Mouse (Mus musculus) forebrain, embryonic 15.5 days (tissue): Measurements from ENCODE around the gene Itgal. TPM values are rescaled to one million over a fixed set of nuclear protein-coding genes. Genes with fewer than 3 reads are reported as not detected.
"Not testable (repeated sequence)": the region's sequence is repeated elsewhere in the genome, so short reads cannot be mapped to it uniquely, and the experiment has no call there.

Source experiments
- ATAC-seq: fragments of 200-750 bp; cut with Nextera tagmentation; replicated peaks from 2 replicates; pipeline ENCODE4 v1.8.0; 2017; ENCODE audit warnings: mild to moderate bottlenecking, moderate TSS enrichment, moderate library complexity
- H3K27ac ChIP-seq: fragments of 300-500 bp; sonication (generic); replicated peaks from 2 replicates; pipeline ENCODE4 v1.5.1; 2015; ENCODE audit warnings: mild to moderate bottlenecking, inconsistent platforms
- H3K27me3 ChIP-seq: fragments of 300-500 bp; sonication (generic); 2 replicates; pipeline ENCODE4 v1.6.1; 2015; ENCODE audit warnings: inconsistent platforms
- H3K36me3 ChIP-seq: fragments of 300-500 bp; sonication (generic); 2 replicates; pipeline ENCODE4 v1.6.1; 2015; ENCODE audit warnings: mild to moderate bottlenecking, inconsistent platforms
- H3K4me1 ChIP-seq: fragments of 300-500 bp; sonication (generic); 2 replicates; pipeline ENCODE4 v1.6.1; 2015; ENCODE audit warnings: inconsistent platforms
- H3K4me2 ChIP-seq: fragments of 300-500 bp; sonication (generic); replicated peaks from 2 replicates; pipeline ENCODE4 v1.6.1; 2015; ENCODE audit warnings: mild to moderate bottlenecking, inconsistent platforms
- H3K4me3 ChIP-seq: fragments of 300-500 bp; sonication (generic); 2 replicates; pipeline ENCODE4 v1.5.1; 2015; ENCODE audit warnings: mild to moderate bottlenecking, inconsistent platforms
- H3K9ac ChIP-seq: fragments of 300-500 bp; sonication (generic); replicated peaks from 2 replicates; pipeline ENCODE4 v1.6.1; 2015; ENCODE audit warnings: mild to moderate bottlenecking, inconsistent platforms
- H3K9me3 ChIP-seq: fragments of 300-500 bp; sonication (generic); 2 replicates; pipeline ENCODE4 v1.6.1; 2016; ENCODE audit warnings: inconsistent platforms
- WGBS: fragments of 180-500 bp; shearing (Covaris S2); methylation state at CpG from one replicate; pipeline ENCODE4 v1.1.7; 2015; ENCODE audit warnings: mixed read lengths; 5-methylcytosine and 5-hydroxymethylcytosine counted together
- polyA plus RNA-seq: library from polyadenylated mRNA; unstranded; fragments of >200 nt; fragmentation: Nextera tagmentation; extraction: Ambion mirVana; gene quantifications from 2 replicates; pipeline ENCODE4 v1.2.1, GENCODE M21; 2015

The Itgal gene
- polyA plus RNA-seq, 1 experiment from 2014 or later, result 0.28 TPM

GRCm38 (mm10) chr7:127371213-127371612 is 75.2 kb downstream of the Itgal start:
- no peak overlapping the region for H3K9ac ChIP-seq
- WGBS, result 88% methylated on average over 2 of the region's 2 CpGs
- peaks cover 4% of the 10 kb centered on the region; the same call in 1 of the 2 replicates for H3K4me1 ChIP-seq
- H3K4me3 ChIP-seq, result no peak overlapping the region
- H3K36me3 ChIP-seq, result peaks cover 4% of the 10 kb centered on the region; the same call in 1 of the 2 replicates
- ATAC-seq, result no peak
- no peak overlapping the region for H3K27ac ChIP-seq
- H3K4me2 ChIP-seq, result no peak overlapping the region
- no peaks in the 10 kb centered on the region for H3K9me3 ChIP-seq
- no peaks in the 10 kb centered on the region for H3K27me3 ChIP-seq

- not testable (repeated sequence) for H3K9me3 ChIP-seq, H3K27ac ChIP-seq, H3K4me2 ChIP-seq, H3K27me3 ChIP-seq, H3K4me3 ChIP-seq, H3K4me1 ChIP-seq, ATAC-seq, H3K36me3 ChIP-seq, H3K9ac ChIP-seq
- WGBS, result 82% methylated on average over 3 of the region's 3 CpGs
Observed at GRCm38 (mm10) chr7:127371870-127372269, 75.8 kb downstream of the Itgal start.

GRCm38 (mm10) chr7:127375271-127376245 is 79.5 kb downstream of the Itgal start, which contains the start of gene Zfp747:
Zfp747 (minus strand) TSS chr7:127376050.
- not testable (repeated sequence) for H3K4me1 ChIP-seq, H3K9me3 ChIP-seq, H3K36me3 ChIP-seq, H3K27me3 ChIP-seq
- Histone ChIP-seq H3K4me3 (peak within 1 kb of the TSS; percentile 76), H3K27ac (peak within 1 kb of the TSS; percentile 75), H3K9ac (peak within 1 kb of the TSS; percentile 75), H3K4me2 (peak within 1 kb of the TSS; percentile 78)
- WGBS, result 2% methylated on average over 49 of the region's 49 CpGs
- peak; percentile 93 for ATAC-seq

- no peaks in the 10 kb centered on the region for H3K27me3 ChIP-seq
- no peak overlapping the region for H3K4me3 ChIP-seq
- no peak overlapping the region for H3K4me2 ChIP-seq
- no peak overlapping the region for H3K27ac ChIP-seq
- no peaks in the 10 kb centered on the region for H3K9me3 ChIP-seq
- ATAC-seq, result no peak
- H3K4me1 ChIP-seq, result peaks cover 4% of the 10 kb centered on the region; the same call in 1 of the 2 replicates
- WGBS, result 84% methylated on average over 6 of the region's 6 CpGs
- no peak overlapping the region for H3K9ac ChIP-seq
- peaks cover 4% of the 10 kb centered on the region; the same call in 1 of the 2 replicates for H3K36me3 ChIP-seq
Observed at GRCm38 (mm10) chr7:127378310-127378921, 82.4 kb downstream of the Itgal start.

Other genes with a start within 250 kb of the Itgal start
- gene Zg16, start 208.9 kb upstream of the Itgal start, polyA plus RNA-seq, result not detected in 2 replicates
- gene AI467606, start 204.9 kb upstream of the Itgal start, polyA plus RNA-seq, result 1.3 and 1.6 TPM in 2 replicates
- 0.50 and 0.66 TPM in 2 replicates for gene Qprt, start 174.0 kb upstream of the Itgal start, polyA plus RNA-seq
- gene Spn, start 158.4 kb upstream of the Itgal start, polyA plus RNA-seq, result not detected in 2 replicates
- 86.7 and 91.5 TPM in 2 replicates for gene Cd2bp2, start 100.2 kb upstream of the Itgal start, polyA plus RNA-seq
- 33.6 and 35.1 TPM in 2 replicates for gene Tbc1d10b, start 87.8 kb upstream of the Itgal start, polyA plus RNA-seq
- gene Mylpf, start 87.4 kb upstream of the Itgal start, polyA plus RNA-seq, result 6.1 and 6.3 TPM in 2 replicates
- gene Zfp553, start 63.2 kb upstream of the Itgal start, polyA plus RNA-seq, result 70.7 and 71.5 TPM in 2 replicates
- 21.8 and 27.8 TPM in 2 replicates for gene Sept1, start 63.1 kb upstream of the Itgal start, polyA plus RNA-seq
- gene Zfp771, start 52.0 kb upstream of the Itgal start, polyA plus RNA-seq, result 65.2 and 65.9 TPM in 2 replicates
- 159 and 166 TPM in 2 replicates for gene Dctpp1, start 35.6 kb upstream of the Itgal start, polyA plus RNA-seq
- 48.7 and 49.5 TPM in 2 replicates for gene Sephs2, start 22.2 kb upstream of the Itgal start, polyA plus RNA-seq
- 12.1 and 12.7 TPM in 2 replicates for gene Zfp768, start 49.3 kb downstream of the Itgal start, polyA plus RNA-seq
- gene Zfp747, start 79.8 kb downstream of the Itgal start, polyA plus RNA-seq, result 7.6 and 8.9 TPM in 2 replicates
- 4.8 and 5.5 TPM in 2 replicates for gene 9130019O22Rik, start 90.9 kb downstream of the Itgal start, polyA plus RNA-seq
- gene E430018J23Rik, start 97.4 kb downstream of the Itgal start, polyA plus RNA-seq, result 5.4 and 5.9 TPM in 2 replicates
- gene Zfp764, start 110.6 kb downstream of the Itgal start, polyA plus RNA-seq, result 4.6 and 6.1 TPM in 2 replicates
- 27.8 and 29.5 TPM in 2 replicates for gene Zfp688, start 125.8 kb downstream of the Itgal start, polyA plus RNA-seq
- 16.2 and 17.1 TPM in 2 replicates for gene Zfp689, start 152.9 kb downstream of the Itgal start, polyA plus RNA-seq
- 48.5 and 50.9 TPM in 2 replicates for gene Prr14, start 163.4 kb downstream of the Itgal start, polyA plus RNA-seq
- gene Fbrs, start 182.9 kb downstream of the Itgal start, polyA plus RNA-seq, result 12.7 and 13.2 TPM in 2 replicates
- gene Srcap, start 215.7 kb downstream of the Itgal start, polyA plus RNA-seq, result 54.1 and 64.2 TPM in 2 replicates
- 17.2 and 17.7 TPM in 2 replicates for gene Gm42715, start 223.3 kb downstream of the Itgal start, polyA plus RNA-seq